Mouse (Mus musculus) C2C12 (cell line): Measurements from ENCODE around the gene Masp2.

Experiments used
- CEBPB ChIP-seq: IDR thresholded peaks from one replicate; pipeline ENCODE4 v1.6.1; 2011; ENCODE audit warnings: low read depth, mild to moderate bottlenecking, control low read depth, moderate library complexity
- CTCF ChIP-seq: IDR thresholded peaks from one replicate; pipeline ENCODE4 v1.5.1; 2011; ENCODE audit not compliant: control insufficient read depth, insufficient read depth, insufficient read length
- MAX ChIP-seq: IDR thresholded peaks from one replicate; pipeline ENCODE4 v1.6.1; 2011; ENCODE audit warnings: mild to moderate bottlenecking, control low read depth
- MYOD1 ChIP-seq: IDR thresholded peaks from one replicate; pipeline ENCODE4 v1.6.1; 2011; ENCODE audit warnings: low read depth; ENCODE audit not compliant: control insufficient read depth, insufficient read length
- USF1 ChIP-seq: IDR thresholded peaks from one replicate; pipeline ENCODE4 v1.6.1; 2011; ENCODE audit warnings: low read depth, mild to moderate bottlenecking, control low read depth, moderate library complexity

DNA sequence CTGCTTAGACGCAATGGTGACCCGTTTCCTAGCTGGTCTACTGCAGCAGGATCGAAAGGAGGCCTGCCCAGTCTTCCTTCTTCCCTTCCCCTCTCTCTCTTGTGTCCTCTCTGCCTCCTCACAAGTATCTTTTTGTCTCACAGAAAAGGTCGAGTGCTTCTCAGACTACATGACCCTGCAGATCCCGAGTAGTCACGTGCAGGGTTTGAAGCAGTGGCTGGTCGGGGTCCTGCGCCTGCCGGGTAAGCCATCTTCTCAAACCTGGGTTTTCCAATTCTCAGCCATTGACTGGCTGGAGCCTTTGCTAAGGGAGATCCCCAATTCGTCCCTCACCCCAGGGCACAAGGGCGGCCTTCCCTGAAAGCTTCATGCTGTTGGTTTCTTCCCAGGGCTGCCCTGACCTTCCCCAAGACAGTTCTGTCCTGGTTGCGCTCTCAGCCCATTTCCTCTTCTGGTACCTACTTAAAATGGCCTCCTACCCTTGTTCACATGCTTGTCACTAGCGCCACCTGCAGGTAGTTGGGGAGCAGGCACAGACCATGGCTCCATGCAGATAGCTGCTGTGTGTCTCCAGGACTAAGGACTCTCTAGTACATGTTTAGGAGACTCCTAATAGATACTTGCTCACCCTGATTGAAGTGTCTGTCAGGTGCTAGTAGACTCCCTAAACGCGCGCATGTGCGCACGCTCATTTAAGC lies 52.5 kb downstream of the Masp2 start:
- TF ChIP-seq CTCF (no peak), MYOD1 (no peak), MAX (no peak), USF1 (no peak), CEBPB (no peak)
